9 mouse cellular contexts compared by ENCODE assay signal in genomic region chr2:167685137-167685536, GRCm38 (mm10). TPM values are rescaled to one million over a fixed set of nuclear protein-coding genes. Genes with fewer than 3 reads are reported as not detected.
DNase-seq lines count a peak whose midpoint lies in the region; ATAC-seq lines count a peak whose summit lies in the region.
"Had no signal": no experiment of that assay in that cellular context is flagged by ENCODE, and none has a peak within 500 bp of the region (broad histone marks: within the 10 kb centered on the region; RNA-seq: fewer than 3 reads in every experiment).

No protein-coding gene starts in this region.

- WGBS in forebrain, embryonic 11.5 days = 7% methylated on average over 8 of the region's 8 CpGs
- WGBS in midbrain, embryonic 11.5 days = 7% methylated on average over 8 of the region's 8 CpGs

- peaks cover 6% of the 10 kb centered on the region for H3K4me1 ChIP-seq in forebrain, embryonic 11.5 days (replicated peaks; ENCODE audit: control insufficient read depth, insufficient read depth, low read length)
- peaks cover 5% of the 10 kb centered on the region; the same call in 1 of the 2 replicates for H3K4me1 ChIP-seq in midbrain, embryonic 11.5 days (ENCODE audit: control insufficient read depth, insufficient read depth, low read length)

- H3K9ac ChIP-seq in forebrain, embryonic 11.5 days (ENCODE audit: low read length) = no peak overlapping the region
- H3K9ac ChIP-seq in midbrain, embryonic 11.5 days (ENCODE audit: low read length) = no peak overlapping the region

- H3K9me3 ChIP-seq in forebrain, embryonic 11.5 days (ENCODE audit: control insufficient read depth, low read length) = no peaks in the 10 kb centered on the region
- H3K9me3 ChIP-seq in midbrain, embryonic 11.5 days (ENCODE audit: control insufficient read depth, low read length) = no peaks in the 10 kb centered on the region
- H3K9me3 ChIP-seq: megakaryocyte, embryonic 14.5 days had no signal

- intact Hi-C loops in heart, postnatal 14 days (cut with DNase I) = loop anchor here (1.0 to 5.0 kb wide), 2 partner anchors 210 to 412 kb away; no protein-coding TSS in a partner anchor

- no peak overlapping the region for H3K4me3 ChIP-seq in forebrain, embryonic 11.5 days (ENCODE audit: low read depth, low read length)
- H3K4me3 ChIP-seq in midbrain, embryonic 11.5 days (ENCODE audit: low read depth, low read length) = no peak overlapping the region
- H3K4me3 ChIP-seq: megakaryocyte, embryonic 14.5 days had no signal

- H3K27me3 ChIP-seq in forebrain, embryonic 11.5 days (ENCODE audit: control insufficient read depth, insufficient read depth, low read length) = peaks cover 19% of the 10 kb centered on the region
- H3K27me3 ChIP-seq in midbrain, embryonic 11.5 days (ENCODE audit: control insufficient read depth, insufficient read depth, low read length) = peaks cover 28% of the 10 kb centered on the region

- no peak for ATAC-seq in forebrain, embryonic 11.5 days (replicated peaks; ENCODE audit: low FRiP score)
- ATAC-seq in midbrain, embryonic 11.5 days (ENCODE audit: low FRiP score) = no peak

- H3K4me2 ChIP-seq in forebrain, embryonic 11.5 days (ENCODE audit: low read depth, low read length, severe bottlenecking) = no peak overlapping the region
- no peak overlapping the region for H3K4me2 ChIP-seq in midbrain, embryonic 11.5 days

- peak; percentile 82 for DNase-seq in Muller cell, postnatal 12 days (ENCODE audit: inconsistent ontology term)
- DNase-seq in brain, embryonic 18.5 days (ENCODE audit: low read depth, low spot score) = peak; percentile 63
- peak; percentile 96 for DNase-seq in forebrain, embryonic 11.5 days (ENCODE audit: low spot score)
- DNase-seq in heart, postnatal 14 days = peak; percentile 94 to 98
- DNase-seq in left cerebral cortex, adult 11 months (ENCODE audit: low spot score) = peak; percentile 92
- peak; percentile 100 for DNase-seq in midbrain, embryonic 11.5 days (ENCODE audit: low spot score, missing footprints)
- DNase-seq in right cerebral cortex, postnatal 4 days = peak; percentile 97
- DNase-seq in yolk sac, embryonic 10.5 days (ENCODE audit: low spot score) = peak; percentile 88

- no peaks in the 10 kb centered on the region for H3K36me3 ChIP-seq in forebrain, embryonic 11.5 days (ENCODE audit: control insufficient read depth, insufficient read depth, low read length)
- H3K36me3 ChIP-seq in midbrain, embryonic 11.5 days (ENCODE audit: control insufficient read depth, insufficient read depth, low read length) = no peaks in the 10 kb centered on the region

- no peak overlapping the region for H3K27ac ChIP-seq in forebrain, embryonic 11.5 days (ENCODE audit: low read depth, low read length)
- H3K27ac ChIP-seq in midbrain, embryonic 11.5 days (ENCODE audit: low read depth, low read length) = no peak overlapping the region

RNA-seq across cellular contexts. Expression of gene Cebpb, which starts 3.6 kb away (rescaled TPM):
- polyA plus RNA-seq in forebrain, embryonic 11.5 days (2014; fragmentation: Nextera tagmentation; extraction: Ambion mirVana) = 1.7 and 2.6 TPM in 2 replicates
- 100 to 1,000 TPM; 108 to 124 TPM for total RNA-seq in heart, postnatal 14 days (2021)
- 2.3 and 2.5 TPM in 2 replicates for polyA plus RNA-seq in midbrain, embryonic 11.5 days (2014; fragmentation: Nextera tagmentation; extraction: Ambion mirVana)

RNA-seq across cellular contexts. Expression of gene Tmem189, which starts 4.5 kb away (rescaled TPM):
- polyA plus RNA-seq in forebrain, embryonic 11.5 days (2014; fragmentation: Nextera tagmentation; extraction: Ambion mirVana) = 35.1 and 39.2 TPM in 2 replicates
- total RNA-seq in heart, postnatal 14 days (2021) = 10 to 100 TPM; 35.0 to 35.2 TPM
- 25.1 and 31.5 TPM in 2 replicates for polyA plus RNA-seq in midbrain, embryonic 11.5 days (2014; fragmentation: Nextera tagmentation; extraction: Ambion mirVana)

RNA-seq across cellular contexts. Expression of gene Gm20431, which starts 23.8 kb away (rescaled TPM):
- 6.6 and 15.1 TPM in 2 replicates for polyA plus RNA-seq in forebrain, embryonic 11.5 days (2014; fragmentation: Nextera tagmentation; extraction: Ambion mirVana)
- 10 to 100 TPM; 20.3 to 22.8 TPM for total RNA-seq in heart, postnatal 14 days (2021)
- 5.8 and 5.9 TPM in 2 replicates for polyA plus RNA-seq in midbrain, embryonic 11.5 days (2014; fragmentation: Nextera tagmentation; extraction: Ambion mirVana)

RNA-seq across cellular contexts. Expression of gene Ube2v1, which starts 53.2 kb away (rescaled TPM):
- polyA plus RNA-seq in forebrain, embryonic 11.5 days (2014; fragmentation: Nextera tagmentation; extraction: Ambion mirVana) = 333 and 334 TPM in 2 replicates
- 100 to 1,000 TPM in 1 of 2 experiments, 10 to 100 TPM in 1; 93.8 to 102 TPM for total RNA-seq in heart, postnatal 14 days (2021)
- polyA plus RNA-seq in midbrain, embryonic 11.5 days (2014; fragmentation: Nextera tagmentation; extraction: Ambion mirVana) = 252 and 273 TPM in 2 replicates
